Mouse (Mus musculus): ENCODE measurements around the gene Ctnna3.

- TF ChIP-seq CTCF (IDR thresholded peaks at IDR 0.05; ENCODE audit: extremely low read depth, insufficient read depth, low read length) = no peak
- no peak for TF ChIP-seq POLR2A (IDR thresholded peaks at IDR 0.05; ENCODE audit: extremely low read depth, insufficient read depth, low read length)
These were observed 548.2 kb downstream of the Ctnna3 start for GRCm38 (mm10) chr10:63978101-63978500.
